Mouse (Mus musculus) urinary bladder, postnatal 10 days (tissue): Measurements from ENCODE around the gene Tfap4.
"Not testable (repeated sequence)": the region's sequence is repeated elsewhere in the genome, so short reads cannot be mapped to it uniquely, and the experiment has no call there.

Experiments used
- DNase-seq: peaks from one replicate; pipeline ENCODE4 v3.0.0; 2022; ENCODE audit warnings: low spot score

The Tfap4 gene

GRCm38 (mm10) chr16:4592909-4593875, 33.5 kb upstream of the Tfap4 start:
- DNase-seq = no peak

GRCm38 (mm10) chr16:4590236-4590635, 30.6 kb upstream of the Tfap4 start:
- DNase-seq = no peak

GRCm38 (mm10) chr16:4587516-4588210, 28.0 kb upstream of the Tfap4 start:
- DNase-seq = no peak

GRCm38 (mm10) chr16:4586531-4587123, 27.0 kb upstream of the Tfap4 start:
- DNase-seq = peak; percentile 88

- no peak for DNase-seq
Measured at GRCm38 (mm10) chr16:4585642-4586530, 26.2 kb upstream of the Tfap4 start.

- DNase-seq = no peak
Measured at GRCm38 (mm10) chr16:4584438-4584837, 24.8 kb upstream of the Tfap4 start.

GRCm38 (mm10) chr16:4583807-4584206, 24.2 kb upstream of the Tfap4 start:
- DNase-seq = no peak

- not testable (repeated sequence) for DNase-seq
Measured at GRCm38 (mm10) chr16:4581179-4581578, 21.5 kb upstream of the Tfap4 start.

GRCm38 (mm10) chr16:4578630-4579029, 19.0 kb upstream of the Tfap4 start:
- no peak for DNase-seq

GRCm38 (mm10) chr16:4576873-4577272, 17.2 kb upstream of the Tfap4 start:
- no peak for DNase-seq

- no peak for DNase-seq
Measured at GRCm38 (mm10) chr16:4576038-4576437, 16.4 kb upstream of the Tfap4 start.

- DNase-seq = no peak
Measured at GRCm38 (mm10) chr16:4570737-4571136, 11.1 kb upstream of the Tfap4 start.

- peak; percentile 66 for DNase-seq
Measured at GRCm38 (mm10) chr16:4567912-4568311, 8.3 kb upstream of the Tfap4 start.

GRCm38 (mm10) chr16:4560145-4560952, 695 bp upstream of the Tfap4 start:
- peak; percentile 34 for DNase-seq

GRCm38 (mm10) chr16:4558980-4559631, 548 bp downstream of the Tfap4 start:
- no peak for DNase-seq

- peak; percentile 49 for DNase-seq
Measured at GRCm38 (mm10) chr16:4558384-4558979, 1.2 kb downstream of the Tfap4 start.

- no peak for DNase-seq
Measured at GRCm38 (mm10) chr16:4557949-4558348, 1.7 kb downstream of the Tfap4 start.

GRCm38 (mm10) chr16:4557085-4557484, 2.6 kb downstream of the Tfap4 start:
- no peak for DNase-seq

- no peak for DNase-seq
Measured at GRCm38 (mm10) chr16:4555555-4555954, 4.1 kb downstream of the Tfap4 start.
